Mouse (Mus musculus): ENCODE measurements around the gene Mrgbp. TPM values are rescaled to one million over a fixed set of nuclear protein-coding genes. Genes with fewer than 3 reads are reported as not detected.
A peak's percentile ranks its signal among the peaks of the same experiment; 100 is the strongest.

Mrgbp gene
- 32.0 and 43.3 TPM in 2 replicates for total RNA-seq (2014; fragmentation: Nextera tagmentation)
- total RNA-seq (2017), result 37.5 and 39.7 TPM in 2 replicates

DNA sequence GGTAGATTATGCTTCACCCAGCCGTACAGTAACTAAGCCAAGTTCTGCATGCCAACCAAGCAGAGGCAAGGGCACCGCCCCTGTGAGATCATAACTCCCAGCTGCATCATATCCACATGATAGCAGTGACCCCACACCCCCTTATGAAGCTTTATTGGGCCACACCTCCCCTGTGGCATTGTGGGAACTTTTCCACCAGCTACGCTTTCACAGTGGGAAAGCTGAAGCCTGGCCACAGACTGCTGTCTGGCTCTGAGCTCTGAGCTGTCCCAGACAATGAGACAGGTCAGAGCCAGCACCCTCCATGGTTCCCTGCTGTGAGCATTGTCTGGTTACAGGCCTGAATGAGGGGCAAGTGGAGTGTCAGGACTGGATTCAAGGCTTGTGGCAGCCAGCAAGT is at the start of gene Mrgbp:
Gene Mrgbp (plus strand): TSS at position 303 of the 400 bp plus-strand sequence.
- peak; percentile 59 for ATAC-seq (replicated peaks; ENCODE audit: low FRiP score, low TSS enrichment, poor library complexity, severe bottlenecking)

DNA sequence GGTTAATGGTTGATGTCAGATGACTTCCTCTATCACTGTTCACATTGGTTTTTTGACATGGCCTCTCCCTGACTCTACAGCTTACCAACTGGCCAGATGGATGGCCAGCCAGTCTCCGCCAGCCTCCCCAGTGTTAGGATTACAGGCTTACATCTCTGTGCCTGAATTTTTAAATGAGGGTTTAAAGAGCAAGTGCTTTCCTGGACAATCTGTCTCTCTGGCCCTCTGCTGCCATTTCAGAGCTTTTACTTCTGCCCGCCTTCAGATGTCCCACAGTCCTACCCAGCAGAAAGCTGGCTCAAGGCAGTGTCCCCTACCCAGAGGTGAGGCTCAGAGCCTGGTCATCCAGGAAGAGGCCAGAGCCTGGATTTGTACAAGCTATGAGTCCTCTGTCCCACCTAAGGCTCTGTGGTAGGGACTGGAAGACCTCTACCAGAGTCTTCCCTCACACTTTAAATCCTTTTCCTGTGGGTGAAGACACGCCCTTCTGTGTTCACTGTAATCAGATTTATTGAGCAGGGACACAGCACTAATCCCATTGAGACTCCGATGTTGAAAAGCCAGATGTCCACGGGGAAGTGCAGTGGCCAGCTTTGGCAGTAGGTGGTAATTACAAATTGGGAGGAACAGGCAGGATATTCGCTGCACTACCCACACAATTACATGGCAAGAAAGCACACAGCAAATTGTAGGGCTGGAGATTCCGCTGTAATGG is 49.3 kb upstream of the Mrgbp start:
- no peak for ATAC-seq (replicated peaks; ENCODE audit: low FRiP score, low TSS enrichment, poor library complexity, severe bottlenecking)

DNA sequence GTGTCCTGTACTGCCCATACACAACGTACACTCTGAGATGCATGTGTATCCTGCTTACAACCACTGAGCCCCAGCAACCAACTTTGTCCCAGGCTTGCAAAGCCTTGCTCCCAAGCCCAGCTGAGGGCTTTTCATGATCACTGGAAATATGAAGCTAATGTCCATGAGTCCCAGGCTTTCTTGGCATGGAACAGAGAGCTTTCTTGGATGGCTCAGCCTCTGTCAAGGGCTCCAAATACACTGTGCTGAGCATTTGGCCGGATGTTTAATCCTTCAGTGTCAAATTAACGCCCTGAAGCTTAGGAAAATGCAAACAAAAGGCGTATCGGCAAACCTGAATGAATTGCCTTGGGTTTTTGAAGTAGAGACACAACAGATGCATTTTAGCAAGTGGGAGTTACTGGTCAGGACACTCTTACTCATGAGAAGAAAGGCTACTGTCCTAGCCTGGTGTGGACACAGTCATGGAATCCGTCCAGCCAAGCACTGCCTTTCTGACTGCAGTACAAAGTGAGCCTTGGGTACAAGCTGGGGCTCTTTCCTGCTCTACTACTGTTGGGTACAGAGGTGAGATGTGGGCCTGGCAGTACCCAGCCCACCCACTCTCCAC is 48.6 kb upstream of the Mrgbp start:
- no peak for ATAC-seq (replicated peaks; ENCODE audit: low FRiP score, low TSS enrichment, poor library complexity, severe bottlenecking)

DNA sequence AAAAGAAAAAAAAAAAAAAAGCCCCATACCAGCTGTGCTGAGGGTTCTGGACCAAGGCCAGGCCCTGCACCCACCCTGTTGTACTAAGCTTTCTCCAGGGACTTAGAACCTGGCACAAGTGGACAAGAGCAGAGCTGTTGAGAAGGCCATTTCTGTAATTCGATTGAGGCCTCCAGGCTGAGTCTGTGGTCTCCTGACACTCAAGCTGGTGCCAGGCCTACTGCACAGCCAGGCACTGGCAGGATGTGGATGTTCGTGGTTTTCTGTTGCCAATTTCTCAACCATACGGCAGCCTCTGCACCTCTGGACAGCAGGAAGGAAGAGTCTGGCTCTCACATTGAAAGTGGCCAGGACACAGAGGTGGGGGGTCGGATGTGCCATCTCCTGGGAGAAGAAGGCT is 47.9 kb upstream of the Mrgbp start:
- ATAC-seq (replicated peaks; ENCODE audit: low FRiP score, low TSS enrichment, poor library complexity, severe bottlenecking), result no peak

DNA sequence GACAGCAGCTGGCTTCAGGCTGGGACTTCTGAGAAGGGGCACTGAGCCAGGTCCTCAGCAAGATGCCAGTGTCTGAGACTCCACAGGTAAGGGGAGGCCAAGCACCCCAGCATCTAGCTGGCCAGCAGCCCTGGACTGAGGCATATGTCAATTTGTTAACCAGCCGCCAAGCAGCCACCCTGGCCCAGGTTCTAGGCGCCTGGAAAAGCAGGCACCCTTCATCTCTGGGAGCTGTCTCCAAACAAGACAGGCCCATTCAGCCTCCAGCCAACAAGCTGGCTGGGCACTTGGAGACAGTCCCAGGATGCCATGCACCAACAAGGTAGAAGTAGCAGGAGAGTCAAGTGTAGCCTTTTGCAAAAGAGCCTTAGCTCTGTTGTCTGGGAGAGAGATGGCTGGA is 37.4 kb upstream of the Mrgbp start:
- no peak for ATAC-seq (replicated peaks; ENCODE audit: low FRiP score, low TSS enrichment, poor library complexity, severe bottlenecking)

DNA sequence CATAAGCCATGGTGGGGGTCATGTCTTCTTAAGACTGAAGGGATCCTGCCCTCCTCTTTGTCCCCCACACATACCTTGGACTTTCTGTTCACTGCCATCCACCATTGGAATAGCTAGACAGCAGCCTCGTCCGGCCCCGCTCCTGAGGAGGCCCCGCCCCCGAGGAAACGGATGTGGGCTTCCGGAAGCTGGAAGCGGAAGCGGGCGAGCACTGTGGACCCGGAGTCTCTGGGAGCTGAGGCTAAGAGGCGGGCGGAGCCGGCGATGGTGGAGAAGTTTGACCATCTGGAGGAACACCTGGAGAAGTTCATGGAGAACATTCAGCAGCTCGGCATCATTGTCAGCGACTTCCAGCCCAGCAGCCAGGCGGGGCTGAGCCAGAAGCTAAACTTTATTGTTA is 36.1 kb upstream of the Mrgbp start:
- ATAC-seq (replicated peaks; ENCODE audit: low FRiP score, low TSS enrichment, poor library complexity, severe bottlenecking), result no peak

DNA sequence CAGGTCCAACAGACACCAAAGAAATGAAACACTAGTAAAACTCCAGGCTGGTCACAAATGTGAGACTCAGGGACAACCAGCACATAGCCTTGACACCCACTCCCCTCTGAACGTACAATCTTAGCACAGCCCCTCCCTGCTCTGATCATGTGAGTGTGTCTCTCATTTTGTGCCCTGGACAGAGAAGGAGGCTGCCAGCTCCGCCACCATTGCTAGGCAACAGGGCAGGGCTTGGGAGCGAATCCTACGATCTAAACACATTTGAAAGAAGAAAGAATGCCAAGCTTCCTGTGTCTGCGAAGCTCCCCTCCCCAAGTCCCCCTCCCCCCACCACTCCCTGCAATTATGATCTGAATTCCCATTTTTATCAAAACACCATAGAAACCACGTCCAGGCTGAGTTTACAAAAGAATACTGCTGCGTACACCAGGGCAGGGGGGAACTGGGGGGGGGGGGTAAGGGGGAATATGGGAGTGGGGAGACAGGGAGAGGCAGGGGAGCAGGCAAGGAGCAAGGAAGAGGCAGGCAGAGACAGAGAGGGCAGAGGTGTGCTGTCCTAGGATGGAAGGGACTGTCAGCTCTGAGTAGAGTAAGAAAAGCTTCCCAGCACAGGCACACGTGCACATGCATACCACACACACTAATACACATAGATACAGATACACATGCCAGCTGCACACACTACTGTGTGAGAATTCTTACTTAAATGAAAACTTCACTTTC is 33.6 kb upstream of the Mrgbp start:
- no peak for ATAC-seq (replicated peaks; ENCODE audit: low FRiP score, low TSS enrichment, poor library complexity, severe bottlenecking)

GRCm38 (mm10) chr2:180552340-180552739 is 28.8 kb upstream of the Mrgbp start:
- no peak for ATAC-seq (replicated peaks; ENCODE audit: low FRiP score, low TSS enrichment, poor library complexity, severe bottlenecking)

GRCm38 (mm10) chr2:180555219-180555618 is 25.9 kb upstream of the Mrgbp start:
- no peak for ATAC-seq (replicated peaks; ENCODE audit: low FRiP score, low TSS enrichment, poor library complexity, severe bottlenecking)

DNA sequence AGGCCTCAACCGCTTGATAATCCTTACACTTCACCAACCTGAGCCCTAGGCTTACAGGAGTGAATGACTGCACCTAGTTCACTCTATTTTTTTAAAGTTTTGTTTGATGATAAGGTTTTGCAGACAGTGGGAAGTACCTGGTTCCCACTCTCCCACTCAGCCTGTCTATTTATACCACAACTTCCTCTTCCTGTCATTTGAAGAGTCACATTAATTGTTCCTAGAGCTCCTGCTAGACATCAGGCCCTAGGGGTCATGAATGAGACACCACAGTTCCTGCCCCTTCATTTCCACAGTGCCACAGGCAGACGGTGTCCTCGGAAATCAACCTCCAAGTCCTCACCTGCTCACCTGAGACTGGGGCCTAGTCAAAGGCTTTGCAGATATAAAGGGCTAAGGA is 24.6 kb upstream of the Mrgbp start:
- ATAC-seq (replicated peaks; ENCODE audit: low FRiP score, low TSS enrichment, poor library complexity, severe bottlenecking), result no peak

DNA sequence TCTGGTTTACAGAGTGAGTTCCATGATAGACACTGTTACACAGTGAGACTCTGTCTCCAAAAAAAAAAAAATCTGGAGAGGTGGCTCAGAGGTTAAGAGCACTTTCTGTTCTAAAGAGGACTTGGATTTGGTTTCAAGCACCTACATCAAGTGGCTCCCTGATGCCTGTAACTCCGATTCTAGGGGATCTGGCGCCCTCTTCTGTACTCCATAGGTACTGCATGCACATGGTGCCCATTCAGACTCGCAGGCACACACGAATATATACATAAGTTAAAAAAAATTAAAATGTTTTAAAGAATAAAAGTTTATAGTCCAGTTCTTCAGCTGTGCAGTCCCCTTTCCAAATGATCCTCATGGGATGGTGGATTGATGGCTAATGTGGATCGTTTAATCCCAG is 20.9 kb upstream of the Mrgbp start:
- 0 out of 2 replicates have a peak, but pooled peaks have one; percentile 58 for ATAC-seq (replicated peaks; ENCODE audit: low FRiP score, low TSS enrichment, poor library complexity, severe bottlenecking)

DNA sequence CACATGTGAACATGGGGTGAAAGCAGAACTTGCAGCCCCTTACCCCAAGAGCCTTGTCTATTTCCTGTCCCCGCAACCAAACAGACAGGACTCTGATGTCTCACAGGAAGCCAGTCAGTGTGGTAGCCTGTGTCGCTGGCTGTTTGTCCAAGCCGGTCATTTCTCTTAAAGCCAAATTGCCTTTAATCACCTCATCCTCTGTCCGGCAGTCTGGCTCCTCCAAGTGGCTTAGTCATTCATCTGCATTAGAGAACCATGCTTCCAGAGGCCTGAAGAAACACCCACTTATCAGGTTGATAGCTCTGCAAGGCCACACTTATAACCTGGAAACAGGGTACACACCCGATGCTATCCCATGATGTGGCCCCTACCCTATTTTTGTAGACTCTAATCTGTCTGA is 19.0 kb upstream of the Mrgbp start:
- no peak for ATAC-seq (replicated peaks; ENCODE audit: low FRiP score, low TSS enrichment, poor library complexity, severe bottlenecking)

DNA sequence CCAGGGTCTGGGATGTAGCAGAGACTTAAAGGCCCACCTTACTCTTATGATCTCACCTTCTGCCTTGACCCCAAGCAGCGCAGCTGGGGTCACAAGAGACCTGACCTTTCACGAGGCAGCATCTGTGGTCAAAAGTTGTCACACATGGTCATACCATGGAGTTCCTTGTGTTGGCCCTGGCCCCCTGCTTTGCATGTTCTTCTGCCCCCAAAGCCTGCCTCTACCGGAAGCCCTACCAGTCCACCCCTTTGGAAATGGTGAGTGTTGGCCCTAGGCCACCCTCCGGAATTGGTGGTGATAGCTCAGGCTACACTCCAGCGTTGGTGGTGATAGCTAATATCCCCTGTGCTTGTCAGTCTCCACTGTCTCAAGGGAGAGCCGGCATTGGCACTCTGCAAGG is 17.8 kb upstream of the Mrgbp start:
- no peak for ATAC-seq (replicated peaks; ENCODE audit: low FRiP score, low TSS enrichment, poor library complexity, severe bottlenecking)

DNA sequence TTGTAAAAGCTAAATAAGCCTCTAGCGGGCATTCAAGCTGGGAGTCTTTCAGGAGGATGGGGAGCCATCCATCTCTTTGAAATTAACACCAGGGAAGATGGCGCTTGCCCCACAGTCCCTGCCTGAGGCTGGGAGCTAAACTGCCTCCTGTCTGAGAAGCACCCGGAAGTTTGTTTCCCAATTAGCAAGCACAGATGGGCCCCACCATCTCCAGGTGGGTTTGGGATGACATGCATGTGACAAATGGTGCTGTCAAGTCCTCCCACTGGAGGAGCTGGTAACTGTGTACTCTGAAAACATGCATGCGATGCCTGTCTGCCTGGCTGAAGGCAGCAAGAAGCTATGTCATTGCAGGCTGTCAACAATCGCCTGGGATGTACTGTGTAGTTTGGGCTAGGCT is 17.3 kb upstream of the Mrgbp start:
- no peak for ATAC-seq (replicated peaks; ENCODE audit: low FRiP score, low TSS enrichment, poor library complexity, severe bottlenecking)

DNA sequence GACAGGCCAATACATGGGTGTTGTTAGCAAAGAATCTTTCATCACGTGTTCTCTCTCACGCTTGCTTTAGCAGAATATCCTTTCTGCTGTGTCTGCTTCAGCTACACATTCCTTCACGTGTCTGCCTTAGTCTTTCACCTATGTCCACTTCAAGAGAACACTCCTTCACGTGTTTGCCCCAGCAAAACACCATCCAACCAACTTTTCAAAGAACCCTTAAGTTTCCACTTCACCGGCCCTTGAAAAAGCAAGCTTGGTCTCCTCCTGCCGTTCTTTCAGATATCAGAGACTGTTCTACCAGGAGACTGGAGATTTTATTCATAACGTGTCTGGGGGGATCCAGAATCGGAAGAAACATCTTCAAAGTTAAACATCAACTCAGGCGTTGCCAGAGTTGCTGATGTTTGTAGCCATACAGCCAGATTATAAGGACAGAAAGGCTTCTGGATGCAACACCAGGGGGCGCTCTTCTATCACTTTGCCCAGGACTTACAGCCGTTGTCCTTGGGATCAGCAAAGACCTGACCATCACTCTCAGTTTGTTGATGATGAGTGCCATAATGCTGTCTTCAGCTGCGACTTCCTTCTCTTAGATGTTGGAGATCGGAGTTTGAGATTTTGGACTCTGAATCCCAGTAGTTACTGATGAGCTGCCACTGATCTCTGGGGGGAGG is 14.7 kb upstream of the Mrgbp start:
- ATAC-seq (replicated peaks; ENCODE audit: low FRiP score, low TSS enrichment, poor library complexity, severe bottlenecking), result peak; percentile 84

DNA sequence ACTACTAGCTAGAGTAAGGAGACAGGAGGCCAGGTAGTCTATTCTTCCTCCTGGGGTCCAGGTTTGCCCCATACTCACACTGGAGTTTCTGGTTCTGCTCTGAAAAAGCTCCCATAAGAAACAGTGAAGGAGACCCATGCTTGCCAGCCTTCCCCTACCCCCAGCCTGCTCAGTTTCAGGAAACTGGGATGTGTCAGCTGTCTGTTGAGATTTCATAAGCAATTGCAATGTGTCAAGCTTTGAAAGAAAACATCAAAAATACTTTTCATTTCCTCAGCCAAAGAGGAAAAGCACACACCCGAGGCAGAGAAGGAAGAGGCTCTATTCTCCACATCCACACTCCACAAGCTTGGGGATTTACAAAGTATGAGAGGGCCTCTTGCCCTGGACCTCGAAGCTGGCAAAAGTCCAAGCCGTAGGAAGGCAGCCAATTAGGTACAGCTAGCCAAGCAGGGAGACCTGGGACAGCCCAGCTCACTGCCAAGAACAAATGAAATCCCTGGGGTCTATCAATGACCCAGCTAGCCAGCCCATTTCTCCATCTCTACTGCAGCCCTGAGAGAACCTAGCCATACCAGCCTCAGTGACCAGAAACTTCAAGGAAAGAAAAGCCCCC is 12.0 kb upstream of the Mrgbp start:
- no peak for ATAC-seq (replicated peaks; ENCODE audit: low FRiP score, low TSS enrichment, poor library complexity, severe bottlenecking)

DNA sequence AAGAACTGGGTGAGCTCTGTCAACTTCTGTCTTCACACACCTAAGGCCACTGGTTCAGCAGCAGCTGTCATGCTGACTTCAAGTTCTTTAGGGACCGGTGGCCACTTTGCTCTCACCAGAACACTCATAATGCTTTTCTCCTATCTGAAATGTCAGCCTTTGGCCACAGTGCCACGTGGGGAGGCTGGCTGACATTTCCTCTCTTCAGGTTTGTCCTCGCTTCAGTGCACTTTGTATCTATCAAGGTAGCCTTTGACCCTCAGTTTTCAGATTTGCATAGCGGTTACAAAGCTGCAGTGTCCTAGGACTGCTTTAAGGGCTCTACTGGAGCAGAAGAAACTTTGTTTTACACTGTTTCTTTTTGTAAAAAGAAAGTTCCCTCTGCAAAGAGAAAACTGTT is 4.6 kb upstream of the Mrgbp start:
- no peak for ATAC-seq (replicated peaks; ENCODE audit: low FRiP score, low TSS enrichment, poor library complexity, severe bottlenecking)

- ATAC-seq (replicated peaks; ENCODE audit: low FRiP score, low TSS enrichment, poor library complexity, severe bottlenecking), result peak; percentile 43; the same call in 1 of the 2 replicates
Measured at GRCm38 (mm10) chr2:180578686-180579085, 2.4 kb upstream of the Mrgbp start.

DNA sequence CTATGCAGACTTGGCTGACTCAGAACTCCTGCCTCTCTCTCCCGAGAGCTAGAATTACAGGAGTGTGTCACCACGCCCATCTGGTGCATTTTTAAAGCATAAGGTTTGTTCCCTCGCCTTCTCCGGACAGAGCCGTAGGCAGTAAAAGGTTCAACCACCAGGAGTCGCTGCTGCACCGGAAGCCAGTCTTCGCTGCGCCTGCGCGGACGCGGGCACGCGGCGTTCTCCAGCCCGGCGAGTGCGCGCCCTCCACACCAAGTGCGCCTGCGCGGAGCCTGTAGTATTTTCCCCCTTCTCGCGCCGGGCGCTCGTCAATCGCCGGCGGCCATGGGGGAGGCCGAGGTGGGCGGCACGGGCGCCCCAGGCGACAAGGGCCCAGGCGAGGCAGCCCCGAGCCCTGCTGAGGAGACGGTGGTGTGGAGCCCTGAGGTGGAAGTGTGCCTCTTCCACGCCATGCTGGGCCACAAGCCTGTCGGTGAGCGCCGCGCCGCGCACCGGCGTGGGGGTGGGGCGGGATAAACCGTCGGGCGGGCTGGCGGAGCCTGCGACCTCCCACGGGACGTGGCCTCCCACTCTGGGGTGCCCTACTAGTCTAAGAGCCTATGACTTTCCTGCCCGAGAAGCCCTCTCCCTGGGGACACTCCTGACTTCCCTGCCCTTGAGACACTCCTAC is 1.5 kb downstream of the Mrgbp start:
- peak; percentile 67 for ATAC-seq (replicated peaks; ENCODE audit: low FRiP score, low TSS enrichment, poor library complexity, severe bottlenecking)
